ENCODE assay signal across 14 mouse cellular contexts in the genomic region with DNA sequence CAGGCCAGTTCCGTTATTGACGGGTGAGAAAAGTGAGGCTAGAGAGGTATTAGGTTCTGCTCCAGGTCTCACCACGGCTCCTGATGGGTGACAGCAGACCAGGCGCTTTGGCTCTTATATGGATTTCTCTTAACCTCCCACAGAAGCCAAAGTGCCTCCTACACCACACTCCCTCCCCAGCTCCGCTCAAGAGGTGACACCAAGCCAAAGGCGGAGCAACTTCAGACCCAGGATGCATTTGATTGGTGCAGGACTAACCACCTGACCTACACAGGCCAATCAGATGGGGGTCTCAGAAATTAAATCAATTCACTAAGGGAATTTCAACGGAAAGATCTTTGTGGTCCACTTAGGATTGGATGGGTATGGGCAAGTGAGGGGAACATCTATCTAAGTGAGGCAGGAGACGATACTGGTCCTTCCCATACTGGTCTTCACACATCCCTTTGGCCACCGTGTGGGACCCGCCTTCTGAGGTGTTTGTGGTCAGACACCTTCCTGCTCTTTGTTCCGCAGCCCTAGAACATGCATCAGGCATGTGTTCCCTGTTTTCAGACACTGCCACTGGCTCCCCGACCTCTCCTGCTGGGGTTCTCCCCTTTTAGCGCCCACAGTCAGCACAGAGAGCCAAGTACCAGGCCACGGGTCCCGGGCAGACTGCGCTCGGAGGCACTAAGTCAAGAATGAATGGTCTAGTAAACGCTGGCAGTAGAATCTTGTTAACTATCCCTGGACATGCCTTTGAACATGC.
"Had no signal": no experiment of that assay in that cellular context is flagged by ENCODE, and none has a peak within 500 bp of the region (broad histone marks: within the 10 kb centered on the region; RNA-seq: fewer than 3 reads in every experiment).

No protein-coding gene starts in this region.

- H3K4me3 ChIP-seq: kidney, embryonic 15.5 days; left cerebral cortex, adult 2 months; limb, embryonic 12.5 days; liver, embryonic 13.5 days; lung, embryonic 15.5 days; midbrain, embryonic 13.5 days had no signal

- H3K36me3 ChIP-seq: kidney, embryonic 15.5 days; limb, embryonic 12.5 days; liver, embryonic 13.5 days; lung, embryonic 15.5 days; midbrain, embryonic 13.5 days had no signal

- H3K27me3 ChIP-seq: liver, embryonic 13.5 days; lung, embryonic 15.5 days; midbrain, embryonic 13.5 days had no signal

- H3K4me2 ChIP-seq: kidney, embryonic 15.5 days; limb, embryonic 12.5 days; liver, embryonic 13.5 days; lung, embryonic 15.5 days; midbrain, embryonic 13.5 days had no signal

- H3K4me1 ChIP-seq: limb, embryonic 12.5 days; liver, embryonic 13.5 days had no signal

- H3K9me3 ChIP-seq: limb, embryonic 12.5 days; liver, embryonic 13.5 days; lung, embryonic 15.5 days had no signal

- H3K9ac ChIP-seq: kidney, embryonic 15.5 days; limb, embryonic 12.5 days; liver, embryonic 13.5 days; liver, postnatal 0 days; lung, embryonic 15.5 days; midbrain, embryonic 13.5 days had no signal

- DNase-seq: kidney, postnatal 25 days; liver; liver, embryonic 13.5 days; liver, postnatal 0 days; lung, postnatal 14 days; right cerebral cortex, postnatal 25 days; thymus, adult 18-20 months; thymus, postnatal 14 days had no signal

- H3K27ac ChIP-seq: kidney, embryonic 15.5 days; left cerebral cortex, adult 2 months; limb, embryonic 12.5 days; liver, embryonic 13.5 days; lung, embryonic 15.5 days; macrophage; midbrain, embryonic 13.5 days had no signal

- ATAC-seq: liver, postnatal 0 days; midbrain, embryonic 13.5 days had no signal
